Mouse (Mus musculus) gastrocnemius, adult 2 months (tissue): ENCODE data around the gene Nrp2. TPM values are rescaled to one million over a fixed set of nuclear protein-coding genes. Genes with fewer than 3 reads are reported as not detected.
A peak's percentile ranks its signal among the peaks of the same experiment; 100 is the strongest.

Experiments
- DNase-seq: peaks from one replicate; pipeline ENCODE4 v3.0.0; 2022
- H3K27ac ChIP-seq: fragments of 200-600 bp; 2 replicates; pipeline ENCODE4 v1.8.1; 2022; ENCODE audit warnings: mild to moderate bottlenecking
- H3K4me3 ChIP-seq: fragments of 200-600 bp; 2 replicates; pipeline ENCODE4 v1.8.1; 2022; ENCODE audit warnings: mild to moderate bottlenecking, moderate library complexity
- CTCF ChIP-seq: fragments of 200-600 bp; IDR thresholded peaks from 2 replicates; pipeline ENCODE4 v1.8.1; 2022; ENCODE audit warnings: antibody characterized with exemption, mild to moderate bottlenecking, moderate library complexity
- intact Hi-C: fragments of 180-260 bp; cut with DNase I; formaldehyde crosslinking; loops from one replicate; pipeline ENCODE4 v1.15.1; 2025
- total RNA-seq, 2 experiments: library from RNA; stranded (reverse); gene quantifications; 2 replicates each; pipeline ENCODE4 v1.2.3; 2021

Nrp2 gene
- total RNA-seq, 2 experiments from 2014 or later: 2.9 to 6.8 TPM

DNA sequence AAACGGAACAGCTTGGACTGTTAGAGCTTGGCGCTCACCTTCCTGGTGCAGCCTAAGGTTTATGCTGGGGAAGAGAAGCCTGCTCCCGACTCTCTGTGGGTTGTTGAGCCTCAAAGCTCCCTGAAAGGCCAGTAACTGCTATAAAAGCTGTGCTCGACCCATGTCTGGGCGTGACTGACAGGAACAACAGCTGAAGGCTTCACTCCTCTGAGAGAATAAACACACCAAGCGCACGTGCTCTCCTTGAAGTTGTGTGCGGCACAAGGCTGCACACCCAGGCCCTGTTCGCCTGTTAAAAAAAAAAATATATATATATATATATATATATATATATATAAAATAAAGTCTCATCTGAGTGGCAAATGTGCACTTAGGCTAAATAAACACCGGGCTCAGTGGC is 84.5 kb downstream of the Nrp2 start:
- intact Hi-C loops: loop anchor here (2.0 to 5.0 kb wide), 2 partner anchors 141 to 180 kb away; no protein-coding TSS in a partner anchor
- no peak overlapping the region for H3K27ac ChIP-seq
- no peak for DNase-seq
- no peak overlapping the region for H3K4me3 ChIP-seq
- no peak for TF ChIP-seq CTCF

DNA sequence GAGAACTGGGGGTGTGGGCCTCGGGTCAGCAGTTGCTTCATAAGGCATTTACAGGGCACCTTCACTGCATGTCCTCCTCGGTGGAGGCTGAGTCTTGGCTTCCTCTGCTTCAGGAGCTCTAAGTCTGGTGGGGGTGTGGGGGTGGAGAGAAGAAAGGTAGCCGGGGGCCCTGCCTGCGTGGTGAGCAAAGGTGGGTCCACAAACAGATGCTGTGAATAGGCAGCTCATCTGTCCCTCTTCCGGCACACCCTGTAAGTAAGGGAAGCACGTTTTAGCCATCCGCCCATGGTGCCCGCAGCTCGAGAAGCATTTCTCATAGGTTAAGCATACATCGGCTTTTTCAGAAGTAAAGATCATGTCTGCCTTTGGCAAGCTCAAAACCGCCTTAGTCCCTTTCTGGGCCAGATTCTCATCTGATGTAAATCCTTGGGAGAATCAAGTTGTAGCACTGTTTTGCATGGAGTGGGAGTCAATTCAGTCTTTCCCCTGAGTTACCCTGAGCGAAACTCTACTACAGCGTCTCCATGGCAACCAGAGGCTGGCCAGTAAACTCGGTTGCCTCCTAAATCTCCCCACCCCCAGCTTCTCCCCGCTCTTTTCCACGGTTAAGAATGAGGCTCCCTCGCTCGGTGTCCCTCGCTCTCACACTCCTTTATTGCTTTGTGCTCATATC is 91.3 kb downstream of the Nrp2 start:
- no peak for TF ChIP-seq CTCF
- Histone ChIP-seq H3K27ac (no peak overlapping the region), H3K4me3 (no peak overlapping the region)
- no peak for DNase-seq
- intact Hi-C loops: no loop called here

DNA sequence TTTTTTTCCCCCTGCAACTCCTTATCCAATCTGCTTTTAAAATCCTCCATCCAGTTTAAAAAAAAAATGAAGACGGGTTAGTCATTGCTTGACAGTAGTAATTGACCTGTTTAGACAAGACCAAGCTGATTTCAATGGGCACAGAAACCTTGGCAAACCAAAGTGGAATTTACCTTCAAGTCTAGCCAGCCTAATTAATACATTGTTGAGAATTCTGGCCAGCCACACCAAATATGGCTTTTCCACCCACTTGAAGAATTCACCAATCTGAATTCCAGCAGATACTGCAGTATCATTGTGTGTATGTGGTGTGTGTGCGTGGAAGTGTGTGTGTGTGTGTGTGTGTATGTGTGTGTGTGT is 91.8 kb downstream of the Nrp2 start:
- intact Hi-C loops: no loop called here
- no peak for DNase-seq

DNA sequence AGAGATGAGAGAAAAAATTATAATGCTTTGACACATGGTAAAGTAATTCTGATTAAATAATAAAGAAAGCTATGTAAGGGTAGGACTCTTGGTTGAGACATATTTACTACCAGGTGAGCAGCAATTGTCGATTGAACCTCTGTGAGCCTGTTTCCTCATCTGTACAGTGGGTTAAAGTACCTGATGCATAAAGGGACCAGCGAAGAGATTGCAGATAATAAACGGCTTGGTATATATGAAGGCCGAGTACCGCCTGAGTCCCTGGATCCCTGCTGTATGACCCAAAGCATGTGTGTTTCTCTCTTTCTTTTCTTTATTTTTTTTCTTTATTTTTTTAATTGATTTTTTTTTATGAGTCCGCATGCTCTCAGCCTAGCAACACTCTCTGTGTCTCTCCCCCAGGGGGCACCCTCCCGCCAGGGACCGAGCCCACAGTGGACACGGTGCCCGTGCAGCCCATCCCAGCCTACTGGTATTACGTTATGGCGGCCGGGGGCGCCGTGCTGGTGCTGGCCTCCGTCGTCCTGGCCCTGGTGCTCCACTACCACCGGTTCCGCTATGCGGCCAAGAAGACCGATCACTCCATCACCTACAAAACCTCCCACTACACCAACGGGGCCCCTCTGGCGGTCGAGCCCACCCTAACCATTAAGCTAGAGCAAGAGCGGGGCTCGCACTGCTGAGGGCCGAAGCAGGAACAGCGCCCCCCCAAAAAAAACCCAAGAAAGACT is 92.4 kb downstream of the Nrp2 start:
- intact Hi-C loops: no loop called here
- TF ChIP-seq CTCF: peak; percentile 57
- H3K27ac ChIP-seq: no peak overlapping the region
- peak; percentile 64 for DNase-seq
- H3K4me3 ChIP-seq: peak overlapping the region; percentile 52

More for the DNA sequence above, 91.8 kb downstream of the Nrp2 start:
- Histone ChIP-seq H3K4me3 (no peak overlapping the region), H3K27ac (no peak overlapping the region)
- TF ChIP-seq CTCF: no peak

DNA sequence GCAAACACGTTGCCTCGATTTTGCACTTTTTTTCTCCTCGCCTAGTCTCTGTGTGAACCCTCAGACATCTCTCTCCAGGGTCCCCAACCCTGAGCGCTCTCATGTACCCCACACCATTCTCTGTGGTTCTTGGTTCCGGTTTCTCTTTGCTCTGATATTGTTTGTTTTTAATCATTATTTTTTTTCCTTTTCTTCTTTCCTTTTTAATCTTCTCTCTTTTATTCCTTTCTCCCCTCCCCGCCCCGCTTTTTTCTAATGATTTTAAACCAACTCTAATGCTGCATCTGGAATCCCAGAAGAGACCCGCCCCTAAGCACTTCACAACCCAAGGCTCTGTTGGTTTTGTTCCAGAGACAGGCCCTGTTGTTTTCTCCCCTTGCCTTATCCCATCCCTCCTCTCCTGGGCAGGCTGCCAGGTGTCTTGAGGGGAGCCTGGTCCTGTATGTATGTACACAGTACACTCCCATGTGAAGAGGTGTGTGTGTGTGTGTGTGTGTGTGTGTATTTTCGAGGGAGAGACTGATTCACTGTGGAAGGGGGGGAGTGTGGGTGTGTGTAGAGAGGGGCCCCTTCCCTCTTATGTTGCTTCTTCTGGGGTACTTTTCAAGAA is 93.1 kb downstream of the Nrp2 start:
- Histone ChIP-seq H3K27ac (no peak overlapping the region), H3K4me3 (peak overlapping the region; percentile 52)
- DNase-seq: no peak
- intact Hi-C loops: no loop called here
- no peak for TF ChIP-seq CTCF

DNA sequence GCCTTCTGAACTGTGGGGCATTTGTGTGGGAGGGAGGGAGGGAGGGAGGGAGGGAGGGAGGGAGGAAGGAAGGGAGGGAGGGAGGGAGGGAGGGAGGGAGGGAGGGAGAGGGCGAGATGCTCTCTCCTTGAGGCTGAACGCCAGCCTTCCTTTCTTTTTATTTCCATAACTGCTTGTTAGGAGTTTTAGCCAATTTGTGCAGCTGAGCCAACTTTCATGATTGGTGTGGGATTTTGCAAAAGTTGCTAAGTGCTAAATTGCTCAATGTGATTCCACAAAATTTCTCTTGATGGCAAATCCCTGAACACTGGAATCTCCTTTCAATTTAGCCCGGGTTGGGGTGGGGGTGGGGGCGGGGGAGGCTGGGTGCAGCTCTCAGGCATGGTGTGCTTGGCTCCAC is 96.3 kb downstream of the Nrp2 start:
- TF ChIP-seq CTCF: no peak
- Histone ChIP-seq H3K27ac (no peak overlapping the region), H3K4me3 (no peak overlapping the region)
- intact Hi-C loops: no loop called here
- no peak for DNase-seq

DNA sequence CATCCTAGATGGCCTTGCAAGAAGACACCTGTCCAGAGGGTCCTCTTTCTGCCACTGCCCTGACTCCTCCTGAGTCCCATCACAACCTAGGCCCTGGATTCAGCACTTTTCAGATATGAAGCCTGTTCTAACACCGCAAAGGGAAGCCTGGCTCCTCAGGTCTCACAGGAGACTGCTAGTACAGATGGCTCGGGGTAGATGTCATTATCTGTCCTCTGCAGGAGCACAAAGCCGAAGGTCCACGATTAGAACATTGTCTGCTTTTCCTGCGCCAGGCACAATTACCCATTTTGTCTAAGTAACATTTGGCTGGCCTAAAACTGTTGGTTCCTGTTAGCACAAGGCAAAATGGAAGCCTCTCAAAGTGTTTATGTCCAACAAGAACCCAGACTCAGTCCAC is 97.3 kb downstream of the Nrp2 start:
- Histone ChIP-seq H3K27ac (no peak overlapping the region), H3K4me3 (no peak overlapping the region)
- no peak for TF ChIP-seq CTCF
- DNase-seq: no peak
- intact Hi-C loops: no loop called here

DNA sequence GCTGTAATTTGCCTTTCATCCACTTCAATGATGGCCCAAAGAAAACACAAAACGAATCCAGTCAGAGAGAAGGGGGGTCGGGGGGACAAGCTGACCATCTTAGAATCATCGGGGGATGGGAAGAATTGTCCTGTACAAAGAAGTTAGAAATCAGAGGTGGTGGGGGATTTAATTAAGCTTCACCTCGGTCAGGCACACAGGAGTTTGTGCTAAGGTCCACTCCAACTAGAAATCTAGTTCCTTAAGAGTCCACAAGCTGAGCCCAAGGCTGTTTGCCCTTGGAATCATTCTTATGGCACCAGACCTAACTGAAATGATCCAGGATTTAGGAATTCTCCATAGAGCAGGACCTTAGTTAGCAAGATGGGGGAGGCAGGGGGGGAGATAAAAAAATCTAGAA is 98.3 kb downstream of the Nrp2 start:
- no peak for TF ChIP-seq CTCF
- no peak for DNase-seq
- intact Hi-C loops: no loop called here
- Histone ChIP-seq H3K4me3 (no peak overlapping the region), H3K27ac (no peak overlapping the region)

DNA sequence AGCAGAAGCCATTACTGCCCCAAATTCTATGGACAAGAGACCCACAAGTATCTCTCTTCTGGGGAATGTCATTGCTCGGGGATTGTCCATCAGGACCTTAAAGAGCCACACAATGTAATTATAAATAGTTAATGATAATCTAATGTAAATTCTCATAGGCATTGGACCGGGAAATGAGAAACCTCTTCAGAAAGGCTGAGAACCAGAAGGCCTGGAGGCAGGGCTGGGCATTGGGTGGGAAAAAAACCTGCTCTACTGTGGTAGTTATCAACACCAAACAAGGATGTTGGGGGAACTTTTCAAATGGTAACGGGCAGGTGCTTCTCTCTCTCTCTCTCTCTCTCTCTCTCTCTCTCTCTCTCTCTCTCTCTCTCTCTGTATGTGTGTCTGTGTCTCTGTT is 98.8 kb downstream of the Nrp2 start:
- H3K27ac ChIP-seq: no peak overlapping the region
- DNase-seq: no peak
- intact Hi-C loops: no loop called here
- no peak for TF ChIP-seq CTCF
- H3K4me3 ChIP-seq: no peak overlapping the region

DNA sequence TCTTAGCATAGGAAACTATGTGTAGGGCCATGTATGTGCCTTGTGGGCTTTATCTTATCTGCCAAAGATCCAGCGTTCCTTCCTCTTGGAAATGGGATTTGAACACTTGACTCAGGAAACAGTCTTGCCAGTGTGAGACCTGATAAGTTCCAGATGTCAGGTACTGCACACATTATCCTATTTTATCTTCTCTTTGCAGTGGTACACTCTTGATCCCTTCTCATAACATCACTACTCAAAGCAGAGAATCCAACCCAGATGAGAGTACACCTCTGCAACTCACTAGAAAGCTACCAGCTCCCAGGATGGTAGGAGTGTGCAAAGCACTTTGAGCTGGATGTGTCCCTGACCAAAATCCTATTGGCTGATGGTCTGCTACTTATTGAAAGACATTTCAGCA is 100.5 kb downstream of the Nrp2 start:
- DNase-seq: no peak
- no peak for TF ChIP-seq CTCF
- H3K27ac ChIP-seq: no peak overlapping the region
- intact Hi-C loops: no loop called here
- H3K4me3 ChIP-seq: no peak overlapping the region

DNA sequence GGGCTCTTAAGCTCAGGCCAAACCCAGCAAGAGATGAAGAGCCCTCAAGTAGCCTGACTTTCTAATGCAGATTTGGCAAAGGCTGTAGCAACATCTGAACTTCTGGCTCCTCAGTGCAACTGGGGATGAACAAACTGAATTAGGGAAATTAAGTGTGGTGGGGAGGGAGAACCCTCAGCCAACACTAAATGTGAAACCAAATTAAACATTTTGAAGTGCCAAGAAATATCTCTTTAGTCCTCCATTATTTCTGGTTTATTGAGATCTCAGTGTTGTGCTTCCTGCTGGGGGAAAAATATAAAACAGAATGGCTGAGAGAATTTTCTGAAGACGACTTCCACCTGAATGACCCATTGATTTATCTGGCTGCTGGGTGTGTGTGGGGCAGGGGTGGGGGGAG is 102.9 kb downstream of the Nrp2 start:
- intact Hi-C loops: no loop called here
- Histone ChIP-seq H3K4me3 (no peak overlapping the region), H3K27ac (no peak overlapping the region)
- TF ChIP-seq CTCF: no peak
- no peak for DNase-seq

DNA sequence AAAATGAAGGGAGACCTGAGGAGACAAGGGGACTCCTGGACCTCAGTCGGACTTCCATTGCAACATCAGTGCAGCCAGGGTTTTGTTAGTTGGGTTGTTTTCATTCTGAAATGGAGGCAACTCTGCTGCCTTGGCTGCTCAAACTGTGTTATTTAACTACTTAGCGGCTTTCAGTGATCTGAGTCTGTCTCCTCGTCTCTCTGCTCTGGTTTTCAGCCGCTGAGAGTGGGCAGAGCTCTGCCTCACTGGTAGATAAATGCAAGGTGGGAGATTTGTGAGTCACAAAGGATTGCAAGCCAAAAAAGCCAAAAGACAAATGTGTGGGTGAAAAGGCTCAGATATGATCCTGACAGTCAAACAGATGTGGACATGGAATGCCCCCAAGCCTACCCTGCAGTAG is 105.3 kb downstream of the Nrp2 start:
- Histone ChIP-seq H3K27ac (no peak overlapping the region), H3K4me3 (no peak overlapping the region)
- TF ChIP-seq CTCF: no peak
- DNase-seq: no peak
- intact Hi-C loops: no loop called here

DNA sequence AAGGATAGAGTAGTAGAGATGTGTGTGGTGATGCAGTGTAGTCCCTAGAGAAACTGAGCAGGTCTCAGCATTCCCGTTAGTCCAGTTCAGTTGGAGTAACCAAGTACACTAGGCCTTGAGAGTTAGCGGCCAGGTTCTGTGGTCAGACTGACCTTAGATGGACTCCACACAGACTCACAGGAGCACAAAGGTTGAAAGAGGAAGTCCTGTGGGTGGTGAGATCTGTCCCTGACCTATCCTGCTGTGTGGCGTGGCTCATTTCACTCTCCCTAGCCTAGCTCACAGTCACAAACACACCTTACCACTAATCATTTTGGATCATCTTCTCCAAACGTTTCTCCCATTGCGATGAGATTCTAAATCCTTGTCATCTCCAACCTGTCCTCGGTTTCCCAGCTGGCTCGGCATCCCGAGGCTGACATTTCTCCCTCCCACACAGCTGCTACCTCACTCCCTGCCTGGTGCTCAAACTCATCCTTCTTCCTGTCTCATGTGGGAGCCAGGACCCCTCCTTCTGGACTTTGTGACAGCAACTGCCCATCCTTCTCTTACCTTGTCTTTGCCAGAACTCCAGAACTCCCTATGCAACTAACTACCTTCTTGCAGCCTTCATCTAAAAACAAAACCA is 106.6 kb downstream of the Nrp2 start:
- no peak for TF ChIP-seq CTCF
- intact Hi-C loops: no loop called here
- Histone ChIP-seq H3K4me3 (no peak overlapping the region), H3K27ac (no peak overlapping the region)
- no peak for DNase-seq
